Mouse (Mus musculus): ENCODE results near the gene BC051142. TPM values are rescaled to one million over a fixed set of nuclear protein-coding genes. Genes with fewer than 3 reads are reported as not detected.

The BC051142 gene
- total and polyA plus RNA-seq, 2 experiments from 2014 or later = 7.8 to 9.2 TPM

DNA sequence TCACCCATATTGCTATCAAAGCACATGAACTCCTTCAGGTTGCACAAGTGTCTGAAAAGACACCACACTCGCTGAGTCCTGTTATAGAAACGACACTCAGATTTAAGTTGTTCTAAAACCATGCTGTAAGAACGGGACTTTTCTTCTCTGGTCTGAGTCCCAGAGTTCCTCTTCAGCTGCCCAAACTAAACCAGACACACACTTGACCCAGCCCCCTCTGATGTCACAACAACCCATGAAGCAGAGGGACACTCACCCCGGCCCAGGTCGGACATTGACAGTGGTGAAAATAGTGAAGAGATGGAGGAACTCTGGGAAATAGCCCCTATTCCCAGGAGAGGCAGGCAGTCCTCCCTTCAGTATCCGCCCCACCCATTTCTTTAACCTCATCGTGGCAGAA is 7.1 kb upstream of the BC051142 start:
- TF ChIP-seq CTCF (IDR thresholded peaks at IDR 0.05) = no peak
- Histone ChIP-seq H3K27me3 (ENCODE audit: insufficient read depth, low read length) (no peaks in the 10 kb centered on the region), H3K4me1 (ENCODE audit: insufficient read depth, low read length) (no peaks in the 10 kb centered on the region), H3K4me3 (ENCODE audit: low read depth, low read length) (no peak overlapping the region), H3K36me3 (ENCODE audit: insufficient read depth, low read length) (no peaks in the 10 kb centered on the region), H3K9ac (replicated peaks; ENCODE audit: low read length, poor library complexity, severe bottlenecking) (no peak overlapping the region), H3K9me3 (ENCODE audit: low read length) (no peaks in the 10 kb centered on the region), H3K27ac (ENCODE audit: low read depth, low read length) (no peak overlapping the region), H3K4me2 (ENCODE audit: low read depth, low read length, poor library complexity, severe bottlenecking) (no peak overlapping the region; the same call in 1 of the 2 replicates)
- 73% methylated on average over 7 of the region's 7 CpGs for WGBS
- ATAC-seq (ENCODE audit: low FRiP score) (no peak), DNase-seq (ENCODE audit: low spot score) (no peak)

GRCm38 (mm10) chr17:34392321-34392720 is 6.3 kb upstream of the BC051142 start:
- 3% methylated on average over 24 of the region's 24 CpGs for WGBS
- 0 out of 2 replicates have a peak, but pooled peaks have one; percentile 52 for ATAC-seq (ENCODE audit: low FRiP score)

GRCm38 (mm10) chr17:34397357-34397756 is 1.3 kb upstream of the BC051142 start:
- Histone ChIP-seq H3K4me1 (ENCODE audit: insufficient read depth, low read length) (no peaks in the 10 kb centered on the region), H3K4me3 (ENCODE audit: low read depth, low read length) (no peak overlapping the region), H3K4me2 (ENCODE audit: low read depth, low read length, poor library complexity, severe bottlenecking) (no peak overlapping the region), H3K27ac (ENCODE audit: low read depth, low read length) (no peak overlapping the region), H3K27me3 (ENCODE audit: insufficient read depth, low read length) (no peaks in the 10 kb centered on the region), H3K36me3 (ENCODE audit: insufficient read depth, low read length) (no peaks in the 10 kb centered on the region), H3K9ac (replicated peaks; ENCODE audit: low read length, poor library complexity, severe bottlenecking) (no peak overlapping the region), H3K9me3 (ENCODE audit: low read length) (no peaks in the 10 kb centered on the region)
- DNase-seq (ENCODE audit: low spot score) (no peak), ATAC-seq (ENCODE audit: low FRiP score) (no peak)
- TF ChIP-seq CTCF (IDR thresholded peaks at IDR 0.05) = peak; percentile 47
- WGBS = 61% methylated on average over 5 of the region's 5 CpGs

More at GRCm38 (mm10) chr17:34392321-34392720, 6.3 kb upstream of the BC051142 start:
- Histone ChIP-seq H3K27ac (ENCODE audit: low read depth, low read length) (no peak overlapping the region), H3K4me3 (ENCODE audit: low read depth, low read length) (peak overlapping the region; percentile 36), H3K4me2 (ENCODE audit: low read depth, low read length, poor library complexity, severe bottlenecking) (peak overlapping the region; percentile 76), H3K9me3 (ENCODE audit: low read length) (no peaks in the 10 kb centered on the region), H3K4me1 (ENCODE audit: insufficient read depth, low read length) (no peaks in the 10 kb centered on the region), H3K36me3 (ENCODE audit: insufficient read depth, low read length) (no peaks in the 10 kb centered on the region), H3K27me3 (ENCODE audit: insufficient read depth, low read length) (no peaks in the 10 kb centered on the region), H3K9ac (replicated peaks; ENCODE audit: low read length, poor library complexity, severe bottlenecking) (peak overlapping the region; percentile 48; the same call in 1 of the 2 replicates)
- no peak for TF ChIP-seq CTCF (IDR thresholded peaks at IDR 0.05)
- peak; percentile 38 for DNase-seq (ENCODE audit: low spot score)

GRCm38 (mm10) chr17:34398058-34398710 is 436 bp upstream of the BC051142 start:
- peak; percentile 91 for ATAC-seq (ENCODE audit: low FRiP score)
- Histone ChIP-seq H3K27ac (ENCODE audit: low read depth, low read length) (peak overlapping the region; percentile 98), H3K9ac (replicated peaks; ENCODE audit: low read length, poor library complexity, severe bottlenecking) (no peak overlapping the region), H3K36me3 (ENCODE audit: insufficient read depth, low read length) (no peaks in the 10 kb centered on the region), H3K4me2 (ENCODE audit: low read depth, low read length, poor library complexity, severe bottlenecking) (peak overlapping the region; percentile 71), H3K27me3 (ENCODE audit: insufficient read depth, low read length) (no peaks in the 10 kb centered on the region), H3K9me3 (ENCODE audit: low read length) (no peaks in the 10 kb centered on the region), H3K4me3 (ENCODE audit: low read depth, low read length) (peak overlapping the region; percentile 59), H3K4me1 (ENCODE audit: insufficient read depth, low read length) (no peaks in the 10 kb centered on the region)
- WGBS = 11% methylated on average over 9 of the region's 9 CpGs
- peak; percentile 95 for DNase-seq (ENCODE audit: low spot score)
- no peak for TF ChIP-seq CTCF (IDR thresholded peaks at IDR 0.05)

- H3K4me1 ChIP-seq (ENCODE audit: insufficient read depth, low read length) = no peaks in the 10 kb centered on the region
- peak overlapping the region; percentile 71 for H3K4me2 ChIP-seq (ENCODE audit: low read depth, low read length, poor library complexity, severe bottlenecking)
- WGBS = 30% methylated on average over 4 of the region's 4 CpGs
- H3K4me3 ChIP-seq (ENCODE audit: low read depth, low read length) = peak overlapping the region; percentile 59
- no peaks in the 10 kb centered on the region for H3K27me3 ChIP-seq (ENCODE audit: insufficient read depth, low read length)
- no peak for TF ChIP-seq CTCF (IDR thresholded peaks at IDR 0.05)
- ATAC-seq (ENCODE audit: low FRiP score) (no peak), DNase-seq (ENCODE audit: low spot score) (no peak)
- H3K9me3 ChIP-seq (ENCODE audit: low read length) = no peaks in the 10 kb centered on the region
- H3K27ac ChIP-seq (ENCODE audit: low read depth, low read length) = peak overlapping the region; percentile 98
- H3K36me3 ChIP-seq (ENCODE audit: insufficient read depth, low read length) = no peaks in the 10 kb centered on the region
- H3K9ac ChIP-seq (replicated peaks; ENCODE audit: low read length, poor library complexity, severe bottlenecking) = no peak overlapping the region
Measured at GRCm38 (mm10) chr17:34399394-34399715, 735 bp downstream of the BC051142 start.

- DNase-seq (ENCODE audit: low spot score) (peak; percentile 74), ATAC-seq (ENCODE audit: low FRiP score) (0 out of 2 replicates have a peak, but pooled peaks have one; percentile 34)
- no peak overlapping the region for H3K4me3 ChIP-seq (ENCODE audit: low read depth, low read length)
- no peaks in the 10 kb centered on the region for H3K36me3 ChIP-seq (ENCODE audit: insufficient read depth, low read length)
- 19% methylated on average over 6 of the region's 6 CpGs for WGBS
- no peak overlapping the region for H3K4me2 ChIP-seq (ENCODE audit: low read depth, low read length, poor library complexity, severe bottlenecking)
- no peak overlapping the region for H3K9ac ChIP-seq (replicated peaks; ENCODE audit: low read length, poor library complexity, severe bottlenecking)
- peak; percentile 96 for TF ChIP-seq CTCF (IDR thresholded peaks at IDR 0.05)
- no peak overlapping the region for H3K27ac ChIP-seq (ENCODE audit: low read depth, low read length)
- H3K4me1 ChIP-seq (ENCODE audit: insufficient read depth, low read length) = no peaks in the 10 kb centered on the region
- no peaks in the 10 kb centered on the region for H3K9me3 ChIP-seq (ENCODE audit: low read length)
- H3K27me3 ChIP-seq (ENCODE audit: insufficient read depth, low read length) = no peaks in the 10 kb centered on the region
Measured at GRCm38 (mm10) chr17:34411117-34411516, 12.5 kb downstream of the BC051142 start.

Data from midbrain, postnatal 0 days (tissue).